Mouse (Mus musculus): Measurements from ENCODE around the gene Tgfbr1.

Gene Tgfbr1

DNA sequence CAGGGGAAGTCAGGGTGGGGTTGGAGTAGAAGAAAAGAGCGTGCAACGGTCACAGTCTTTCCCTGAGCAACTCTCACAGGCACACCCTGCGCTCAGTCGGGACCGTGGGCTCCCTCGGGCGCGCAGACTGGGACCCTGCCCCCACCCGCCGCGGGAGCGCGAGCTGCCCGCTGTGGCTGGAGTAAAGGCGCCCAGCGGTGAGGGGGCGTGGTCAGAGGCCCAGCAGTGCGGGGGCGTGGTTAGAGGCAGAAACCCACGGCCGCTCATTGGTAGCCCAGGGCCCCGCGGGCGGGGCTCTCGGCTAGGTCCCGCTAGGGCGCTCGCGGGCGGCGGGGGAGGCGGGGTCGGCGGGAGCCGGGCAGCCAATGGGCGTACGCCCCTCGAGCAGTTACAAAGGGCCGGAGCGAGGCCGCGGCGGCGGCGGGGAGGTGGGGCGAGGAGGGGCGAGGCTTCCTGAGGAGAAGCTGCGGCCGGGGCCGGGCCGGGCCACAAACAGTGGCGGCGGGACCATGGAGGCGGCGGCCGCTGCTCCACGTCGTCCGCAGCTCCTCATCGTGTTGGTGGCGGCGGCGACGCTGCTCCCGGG is at the start of gene Tgfbr1:
Gene Tgfbr1, plus strand, starts transcription at position 420 of the 586 bp plus-strand sequence.
- DNase-seq, result peak; percentile 76

DNA sequence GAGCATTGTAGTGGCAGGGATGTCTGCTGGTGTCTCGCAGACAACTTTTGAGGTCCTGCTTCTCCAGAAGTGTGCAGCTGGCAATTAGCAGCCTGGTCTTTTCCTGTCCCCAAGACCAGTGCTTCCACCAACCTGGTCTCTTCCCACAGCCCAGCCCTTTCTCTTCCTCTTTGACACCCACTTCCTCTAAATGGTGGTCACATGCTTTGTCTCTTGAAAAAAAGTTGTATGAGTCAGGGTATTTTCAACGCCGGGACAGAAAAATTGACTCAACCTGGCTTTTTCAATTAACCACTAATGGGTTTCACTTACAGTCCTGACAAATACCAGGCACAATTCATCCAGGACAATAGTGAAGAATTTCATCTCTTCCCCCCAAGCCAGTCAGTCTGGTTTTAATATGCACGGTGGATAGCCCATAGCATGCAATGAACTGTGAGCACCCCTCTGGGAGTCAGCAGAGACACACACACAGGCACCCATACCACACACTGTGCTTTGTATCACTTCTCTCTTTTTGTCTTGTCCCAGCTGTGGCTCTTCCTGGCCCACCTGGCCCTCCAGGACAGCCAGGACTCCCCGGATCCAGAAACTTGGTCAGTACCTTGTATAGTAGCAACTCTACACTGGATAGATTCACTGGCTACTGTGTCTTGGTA is 49.6 kb upstream of the Tgfbr1 start:
- no peak for DNase-seq

DNA sequence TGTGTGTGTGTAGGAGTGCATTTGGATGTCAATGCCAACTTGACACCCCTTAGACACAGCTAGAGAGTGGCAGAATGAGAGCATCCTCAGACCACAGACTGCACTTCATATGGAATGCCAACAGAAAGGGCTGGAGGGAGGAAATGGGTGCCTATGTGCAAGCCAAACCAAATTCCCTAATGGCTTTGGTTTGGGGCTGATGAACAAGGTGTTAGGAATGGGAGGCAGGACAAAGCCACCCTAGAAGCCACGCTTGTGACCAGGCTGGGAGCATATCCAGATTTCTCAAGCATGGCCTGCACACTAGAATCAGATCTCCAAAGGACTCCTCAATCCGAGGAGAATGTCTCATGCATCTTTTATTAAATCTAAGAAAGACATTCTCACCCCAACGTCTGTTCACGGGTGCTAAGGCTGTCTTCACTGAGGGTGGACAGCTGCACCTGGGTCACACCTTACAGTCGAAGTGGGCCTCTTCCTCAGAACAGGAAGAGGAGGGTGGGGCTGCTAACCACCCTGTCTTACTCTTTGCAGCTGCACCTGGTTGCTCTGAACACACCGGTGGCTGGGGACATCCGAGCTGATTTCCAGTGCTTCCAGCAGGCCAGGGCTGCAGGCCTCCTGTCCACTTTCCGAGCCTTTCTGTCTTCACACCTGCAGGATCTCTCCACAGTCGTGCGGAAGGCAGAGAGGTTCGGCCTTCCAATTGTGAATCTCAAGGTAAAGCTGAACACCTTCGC is 43.0 kb upstream of the Tgfbr1 start:
- no peak for DNase-seq

DNA sequence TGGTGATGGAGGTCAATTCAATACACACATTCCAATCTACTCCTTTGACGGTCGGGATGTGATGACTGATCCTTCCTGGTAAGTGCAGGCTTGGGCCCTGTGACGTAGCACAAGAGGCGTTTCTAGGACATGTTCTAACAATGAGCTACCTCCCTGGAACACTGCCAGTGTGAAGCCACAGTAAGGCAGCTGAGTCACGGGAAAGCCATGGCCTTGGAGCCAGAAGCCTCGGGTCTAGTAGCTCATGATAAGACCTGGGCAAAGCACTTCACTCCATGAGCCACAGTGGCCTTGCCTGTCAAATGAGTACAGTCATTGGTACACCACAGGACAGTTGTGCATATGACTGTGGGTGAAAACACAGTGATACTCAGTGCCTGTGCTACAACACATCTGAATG is 42.2 kb upstream of the Tgfbr1 start:
- no peak for DNase-seq

DNA sequence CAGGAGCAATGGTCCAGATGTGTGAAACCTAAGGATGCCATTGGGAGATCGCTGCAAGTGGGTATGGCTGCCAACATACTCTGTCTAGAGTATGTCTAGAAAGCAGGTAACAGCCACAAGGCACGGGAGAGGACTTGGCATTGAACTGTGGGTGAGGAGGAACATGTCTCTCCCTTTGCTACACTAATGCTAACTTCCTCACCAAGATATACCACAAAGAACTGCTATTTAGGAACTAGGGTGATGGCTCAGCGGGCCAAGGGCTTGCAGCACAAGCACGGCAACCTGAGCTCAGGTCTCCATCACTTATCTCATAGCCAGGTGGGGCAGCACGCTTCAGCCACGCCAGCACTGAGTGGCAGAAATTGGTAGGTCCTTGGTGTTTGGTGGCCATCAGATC is 41.6 kb upstream of the Tgfbr1 start:
- no peak for DNase-seq

DNA sequence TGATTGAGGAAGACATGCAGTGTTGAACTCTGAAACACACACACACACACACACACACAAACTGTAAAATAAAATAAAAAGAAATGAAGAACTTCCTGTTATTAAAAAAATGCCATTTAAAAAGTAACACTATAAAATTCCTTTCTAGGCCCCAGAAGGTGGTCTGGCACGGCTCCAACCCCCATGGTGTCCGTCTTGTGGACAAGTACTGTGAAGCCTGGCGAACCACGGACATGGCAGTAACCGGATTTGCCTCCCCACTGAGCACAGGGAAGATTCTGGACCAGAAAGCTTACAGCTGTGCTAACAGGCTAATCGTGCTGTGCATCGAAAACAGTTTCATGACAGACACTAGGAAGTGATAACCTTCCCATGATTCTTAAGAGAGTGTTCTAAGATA is 41.1 kb upstream of the Tgfbr1 start:
- no peak for DNase-seq

DNA sequence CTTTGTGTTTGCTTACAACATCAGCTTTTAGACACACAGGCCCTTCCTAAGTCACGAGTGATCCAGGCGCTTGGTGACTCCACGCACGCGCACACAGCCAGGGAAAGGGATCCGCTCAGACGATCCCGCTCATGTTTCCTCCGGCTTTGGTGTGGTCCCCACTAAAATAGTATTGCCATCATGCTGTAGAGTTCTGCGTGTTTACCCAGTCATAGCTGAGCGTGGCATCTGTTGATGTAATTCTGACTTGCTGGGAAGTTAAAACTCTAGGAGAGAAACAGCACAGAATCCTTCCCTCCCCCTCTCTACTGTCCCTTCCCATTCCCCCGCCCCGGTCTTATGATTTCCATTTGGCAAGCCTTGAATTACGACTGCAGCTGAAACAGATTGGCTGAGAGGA is 40.3 kb upstream of the Tgfbr1 start:
- DNase-seq, result no peak

DNA sequence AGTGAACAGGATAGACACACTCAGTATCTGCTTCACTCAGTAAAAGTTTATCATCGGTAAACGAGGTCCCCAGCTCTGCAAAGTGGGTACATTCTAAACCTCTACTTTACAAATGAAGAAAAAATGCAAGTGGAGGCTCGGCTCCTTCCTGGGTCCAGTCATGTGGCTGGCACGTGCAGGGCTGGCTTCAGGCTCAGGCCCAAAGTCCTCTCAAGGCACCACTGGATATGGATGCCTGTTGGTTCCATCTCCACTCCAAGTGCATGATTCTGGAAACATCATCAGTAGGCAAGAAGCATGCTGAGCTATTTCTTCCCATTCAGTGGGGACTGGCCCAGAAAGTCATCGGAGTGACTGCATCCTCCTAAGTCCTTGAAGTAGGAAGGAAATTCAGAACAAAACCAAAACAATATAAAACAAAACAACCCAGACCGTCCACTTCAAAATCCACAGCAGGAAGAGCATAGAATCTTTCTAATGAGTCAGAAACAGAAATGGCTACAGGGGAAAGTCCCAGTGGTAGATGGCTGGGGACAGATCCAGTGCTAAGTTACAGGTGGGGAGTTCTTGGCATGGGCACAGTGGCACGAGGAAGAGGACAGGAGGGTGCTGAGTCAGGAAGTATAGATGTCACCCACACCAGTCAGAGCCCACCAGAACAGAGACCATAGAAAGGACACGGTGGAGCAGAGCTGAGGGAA is 39.2 kb upstream of the Tgfbr1 start:
- no peak for DNase-seq

- no peak for DNase-seq
Observed at GRCm38 (mm10) chr4:47315458-47315857, 37.6 kb upstream of the Tgfbr1 start.

GRCm38 (mm10) chr4:47316432-47316831 is 36.6 kb upstream of the Tgfbr1 start:
- no peak for DNase-seq

GRCm38 (mm10) chr4:47319561-47320321 is 33.3 kb upstream of the Tgfbr1 start:
- DNase-seq, result no peak

DNA sequence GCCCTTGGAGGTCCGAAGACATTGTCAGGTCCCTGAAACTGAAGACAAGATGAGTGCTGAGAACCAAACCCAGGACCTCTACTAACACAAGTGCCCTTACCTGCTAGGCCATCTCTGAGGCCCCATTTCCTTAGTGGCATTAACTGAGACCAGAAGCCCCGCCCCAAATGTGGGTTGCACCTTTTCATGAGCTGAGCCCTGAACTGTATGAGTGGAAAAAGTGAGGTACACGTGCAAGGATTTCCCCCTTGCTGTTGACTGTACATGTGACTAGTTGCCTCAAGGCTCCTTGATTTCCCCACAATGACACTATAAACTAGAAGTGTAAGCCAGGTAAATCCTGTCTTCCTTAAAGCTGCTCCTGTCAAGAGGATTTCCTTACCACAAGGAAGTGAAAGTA is 30.7 kb upstream of the Tgfbr1 start:
- DNase-seq, result no peak

- no peak for DNase-seq
Observed at GRCm38 (mm10) chr4:47324206-47324605, 28.8 kb upstream of the Tgfbr1 start.

DNA sequence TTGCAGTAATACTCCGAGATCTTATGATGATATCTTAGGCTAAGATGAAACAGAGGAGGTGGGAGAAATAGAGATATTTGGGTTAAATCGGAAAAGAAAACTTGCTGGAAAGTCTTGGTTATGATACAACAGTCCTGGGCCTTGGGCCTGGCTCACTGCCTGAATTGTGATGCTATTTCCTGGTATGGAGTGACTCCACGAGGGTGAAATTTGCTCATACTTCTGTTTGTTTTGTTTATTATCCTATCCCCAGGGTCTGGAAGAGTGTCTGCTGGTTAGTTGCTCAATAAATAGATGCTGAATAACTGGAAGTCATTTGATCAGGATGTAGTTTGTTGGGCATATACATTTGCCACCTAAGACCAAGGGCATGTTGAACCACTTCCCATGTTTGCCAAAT is 25.2 kb upstream of the Tgfbr1 start:
- DNase-seq, result no peak

- no peak for DNase-seq
Observed at GRCm38 (mm10) chr4:47329285-47329684, 23.7 kb upstream of the Tgfbr1 start.

DNA sequence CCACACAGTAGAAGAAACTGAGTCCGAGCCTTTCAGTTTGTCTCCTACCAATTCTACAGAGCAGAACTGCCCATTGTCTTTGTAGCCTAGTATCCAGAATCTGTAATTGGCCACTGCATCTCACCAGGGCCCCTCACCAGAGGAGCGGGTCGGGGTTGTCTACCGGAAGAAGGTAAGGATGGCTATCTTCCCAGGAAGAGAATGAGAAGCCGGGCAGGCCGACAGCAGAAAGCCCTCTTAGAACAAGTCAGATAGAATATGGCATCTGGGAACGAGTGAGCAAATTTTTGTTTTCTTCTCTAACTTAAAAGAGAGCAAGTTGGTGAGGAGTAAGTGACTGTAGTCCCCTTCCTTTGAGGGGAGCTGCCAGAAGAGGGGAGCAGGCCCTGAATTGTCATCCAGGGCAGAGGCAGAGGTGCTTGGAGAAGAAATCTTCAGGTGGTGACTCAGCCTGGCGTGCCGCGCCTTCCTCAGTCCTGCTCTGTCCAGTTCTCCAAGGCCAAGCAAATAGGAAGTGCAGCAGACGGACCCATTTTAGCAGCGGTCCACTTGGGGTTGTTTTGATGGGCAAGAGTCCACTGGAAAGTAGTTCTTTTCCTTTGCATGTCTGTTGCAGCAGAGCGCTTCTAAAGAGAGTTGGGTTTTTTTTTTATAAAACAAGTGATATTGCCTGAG is 22.5 kb upstream of the Tgfbr1 start:
- no peak for DNase-seq

- no peak for DNase-seq
Observed at GRCm38 (mm10) chr4:47332812-47333343, 20.1 kb upstream of the Tgfbr1 start.

GRCm38 (mm10) chr4:47333541-47333940 is 19.5 kb upstream of the Tgfbr1 start:
- no peak for DNase-seq

DNA sequence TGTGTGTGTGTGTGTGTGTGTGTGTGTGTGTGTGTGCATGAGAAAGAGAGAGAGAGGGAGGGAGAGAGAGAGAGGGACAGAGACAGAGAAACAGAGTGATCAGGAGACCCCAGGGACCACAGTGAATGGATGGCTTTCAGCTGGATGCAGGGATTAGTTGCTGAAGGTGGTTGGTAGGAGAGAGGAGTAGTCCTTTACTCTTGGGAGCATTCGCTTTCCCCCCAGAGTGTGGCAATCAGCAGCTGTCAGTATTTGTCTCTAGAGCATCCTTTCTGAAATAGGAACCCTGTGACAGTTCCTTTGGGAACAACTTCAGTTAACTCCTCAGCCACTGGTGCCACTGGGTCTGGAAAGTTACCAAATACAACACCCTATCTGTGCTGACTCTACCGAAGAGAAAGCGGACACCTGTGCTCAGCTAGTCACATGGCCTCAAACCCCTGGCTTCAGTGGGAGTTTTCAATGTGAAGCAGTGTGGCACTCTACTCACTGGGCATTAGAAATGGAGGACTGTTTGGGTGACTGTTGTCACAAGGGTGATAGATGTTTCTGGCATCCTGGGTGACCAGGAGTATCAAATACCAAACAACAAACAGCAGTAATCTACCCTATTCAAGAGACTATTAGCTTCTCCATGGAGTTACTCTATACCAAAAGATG is 16.0 kb upstream of the Tgfbr1 start:
- no peak for DNase-seq

GRCm38 (mm10) chr4:47342632-47343031 is 10.4 kb upstream of the Tgfbr1 start:
- DNase-seq, result no peak

- DNase-seq, result no peak
Observed at GRCm38 (mm10) chr4:47347022-47347421, 6.0 kb upstream of the Tgfbr1 start.

DNA sequence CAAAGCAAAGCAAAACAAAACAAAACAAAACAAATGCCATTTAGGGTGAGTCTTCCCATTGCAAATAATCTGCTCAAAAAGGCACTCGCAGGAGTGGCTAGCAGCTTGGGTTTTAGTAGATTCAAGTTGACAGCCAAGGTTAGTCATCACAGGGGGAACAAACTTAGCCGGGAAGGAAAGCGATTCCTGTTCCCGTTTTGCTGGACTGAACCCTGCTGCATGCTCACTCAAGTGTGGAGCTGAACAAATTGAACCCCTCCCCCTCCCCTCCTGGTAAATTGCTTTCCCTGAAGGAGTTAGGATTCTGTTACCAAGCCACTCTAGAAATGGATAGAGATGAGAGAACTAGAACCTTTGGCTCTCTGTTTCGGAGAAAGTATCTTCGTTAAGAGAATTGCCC is 3.3 kb upstream of the Tgfbr1 start:
- DNase-seq, result no peak

Measured in cerebellum, adult 8-10 months (tissue).